Mouse (Mus musculus): Measurements from ENCODE around the gene Rcan2.
A peak's percentile ranks its signal among the peaks of the same experiment; 100 is the strongest.
"Not testable (repeated sequence)": the region's sequence is repeated elsewhere in the genome, so short reads cannot be mapped to it uniquely, and the experiment has no call there.

Gene Rcan2

DNA sequence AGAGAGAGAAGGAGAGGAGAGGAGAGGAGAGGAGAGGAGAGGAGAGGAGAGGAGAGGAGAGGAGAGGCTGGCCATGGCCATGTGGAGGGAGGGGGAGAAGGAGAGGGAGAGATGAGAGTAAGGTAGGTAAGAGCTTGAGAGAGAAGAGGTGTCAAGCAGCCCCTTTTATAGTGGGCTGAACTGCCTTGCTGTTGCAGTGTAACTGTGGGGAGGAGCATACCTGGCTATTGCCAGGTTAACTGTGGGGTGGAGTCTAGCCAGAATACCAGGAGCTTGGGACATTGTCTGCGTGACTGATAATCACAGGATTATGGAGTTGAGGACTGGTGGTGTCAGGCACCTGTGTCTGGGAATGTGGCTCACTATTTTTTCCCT lies 24.2 kb downstream of the Rcan2 start:
- not testable (repeated sequence) for DNase-seq (ENCODE audit: low read depth)

DNA sequence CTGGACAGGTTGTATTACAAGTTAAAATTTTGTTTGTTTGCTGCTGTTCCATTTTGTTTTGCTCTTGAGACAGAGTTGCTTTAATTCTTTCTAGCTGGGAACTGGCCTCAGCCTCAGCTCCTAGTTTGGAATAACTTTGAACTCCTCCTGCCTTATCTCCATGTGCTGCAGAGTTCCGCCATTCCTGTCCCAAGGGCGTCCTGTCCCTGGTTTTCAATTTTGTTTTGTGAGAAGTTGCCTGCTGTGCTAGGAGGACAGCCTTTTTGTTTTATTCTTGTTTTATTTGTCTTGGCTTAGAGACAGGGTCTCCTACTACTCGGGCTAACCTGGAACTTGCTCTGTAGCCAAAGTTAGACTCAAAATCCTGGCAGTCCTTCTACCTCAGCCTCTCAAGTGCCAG lies 26.1 kb downstream of the Rcan2 start:
- no peak for DNase-seq (ENCODE audit: low read depth)

DNA sequence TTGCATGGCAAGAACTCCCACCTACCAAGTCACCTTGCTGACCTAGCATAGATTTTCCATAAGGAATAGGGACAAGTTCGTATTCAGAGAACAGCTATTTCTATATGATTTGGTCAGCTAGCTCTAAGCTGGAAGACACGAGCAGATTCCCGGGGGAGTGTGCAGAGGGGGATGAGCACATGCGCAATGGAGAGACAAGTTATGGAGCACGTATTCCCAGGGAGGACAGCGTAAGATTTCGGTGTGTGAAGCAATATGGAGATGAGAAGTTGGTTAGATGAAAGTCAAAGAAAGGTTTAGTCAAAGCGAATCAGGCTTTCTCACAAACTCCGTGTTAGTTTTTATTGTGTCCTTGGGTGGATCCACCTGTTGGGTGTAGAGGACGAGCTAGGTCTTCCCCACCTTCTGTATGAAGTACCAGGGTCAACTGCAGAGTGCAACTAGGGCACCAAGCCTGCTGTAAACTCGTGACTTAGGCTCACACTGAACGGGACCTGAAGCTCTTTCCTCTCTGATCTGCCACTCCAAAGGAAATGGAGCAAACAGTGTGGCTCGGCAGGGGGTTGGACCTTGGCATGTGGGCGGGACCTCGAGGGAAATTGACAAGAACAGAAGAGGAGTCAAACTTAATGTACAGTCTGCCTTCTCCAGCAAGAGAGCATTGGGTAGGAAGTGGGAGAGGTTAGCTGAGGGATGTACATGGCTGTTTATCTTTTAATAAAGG lies 31.4 kb downstream of the Rcan2 start:
- DNase-seq (ENCODE audit: low read depth) = no peak

DNA sequence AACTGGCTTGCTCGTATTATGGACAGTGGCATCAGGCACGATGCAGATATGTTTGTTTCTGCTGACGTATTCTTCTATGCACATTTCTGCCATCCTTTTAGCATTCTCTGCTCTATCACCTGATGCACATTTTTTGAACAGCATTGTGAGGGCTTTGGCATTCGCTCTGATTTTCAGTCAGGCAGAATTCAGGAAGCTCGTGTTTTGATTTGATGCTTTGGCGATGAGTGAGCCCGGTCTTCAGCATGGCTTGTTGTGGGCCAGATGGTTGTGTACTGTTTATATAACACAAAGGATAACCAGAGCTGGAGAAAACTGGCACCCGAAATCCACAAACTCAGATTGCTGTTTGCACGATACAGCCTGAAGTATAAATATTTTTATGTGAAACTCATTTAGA lies 39.1 kb downstream of the Rcan2 start:
- DNase-seq (ENCODE audit: low read depth) = no peak

DNA sequence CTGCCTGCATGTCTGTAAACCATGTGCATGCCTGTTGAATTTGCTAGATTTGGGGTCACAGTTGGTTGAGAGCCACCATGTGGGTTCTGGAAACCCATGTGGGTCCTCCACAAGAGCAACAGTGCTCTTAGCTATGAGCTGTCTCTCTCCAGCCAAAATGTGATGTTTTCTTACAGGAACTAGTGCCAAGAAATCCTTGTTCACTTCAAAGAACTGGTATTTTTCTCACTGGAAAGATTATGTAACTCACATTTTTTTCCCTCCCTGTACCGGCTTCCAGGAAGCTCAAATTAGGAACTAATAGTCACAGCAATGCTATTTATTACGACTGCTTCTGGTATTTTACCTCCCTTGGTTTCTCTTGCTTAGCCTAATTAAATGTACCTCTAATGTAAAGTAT lies 45.6 kb downstream of the Rcan2 start:
- DNase-seq (ENCODE audit: low read depth) = no peak

DNA sequence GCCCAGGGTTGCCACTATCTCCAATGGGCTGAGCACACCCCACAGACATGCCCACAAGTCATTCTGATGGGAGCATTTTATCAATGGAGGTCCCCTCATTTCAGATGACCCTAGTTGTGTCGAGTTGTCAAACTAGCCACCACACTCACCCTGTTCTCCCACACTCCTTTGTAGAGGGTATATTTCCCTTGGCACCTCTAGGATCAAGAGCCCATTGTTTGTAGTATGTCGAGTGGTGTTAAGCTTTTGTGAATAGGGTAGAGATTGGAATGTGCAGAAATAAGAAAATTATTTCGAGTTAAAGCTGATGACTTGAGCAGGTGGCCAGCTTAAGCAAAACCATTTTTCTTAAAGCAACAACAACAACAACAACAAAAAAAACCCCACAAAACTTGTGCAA lies 47.8 kb downstream of the Rcan2 start:
- DNase-seq (ENCODE audit: low read depth) = no peak

DNA sequence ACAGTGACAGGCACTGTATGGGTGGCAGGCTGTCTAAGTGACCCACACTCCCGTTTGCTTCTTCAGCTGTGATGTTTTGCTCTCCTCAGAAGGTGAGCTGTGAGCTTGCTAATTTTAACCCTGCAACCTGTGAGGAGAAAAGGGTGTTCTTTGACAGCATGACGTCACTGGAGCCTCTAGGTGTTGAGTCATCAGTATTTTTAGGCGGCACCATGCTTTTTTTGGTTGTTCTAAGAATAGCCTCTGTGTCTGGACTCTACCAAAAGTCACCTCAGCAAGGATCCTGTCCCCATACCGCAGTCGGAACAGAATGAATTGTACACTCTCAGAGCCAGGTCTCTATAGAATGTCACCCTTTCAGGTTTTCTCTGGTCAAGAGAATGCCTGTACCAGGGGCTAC lies 54.0 kb downstream of the Rcan2 start:
- DNase-seq (ENCODE audit: low read depth) = no peak

DNA sequence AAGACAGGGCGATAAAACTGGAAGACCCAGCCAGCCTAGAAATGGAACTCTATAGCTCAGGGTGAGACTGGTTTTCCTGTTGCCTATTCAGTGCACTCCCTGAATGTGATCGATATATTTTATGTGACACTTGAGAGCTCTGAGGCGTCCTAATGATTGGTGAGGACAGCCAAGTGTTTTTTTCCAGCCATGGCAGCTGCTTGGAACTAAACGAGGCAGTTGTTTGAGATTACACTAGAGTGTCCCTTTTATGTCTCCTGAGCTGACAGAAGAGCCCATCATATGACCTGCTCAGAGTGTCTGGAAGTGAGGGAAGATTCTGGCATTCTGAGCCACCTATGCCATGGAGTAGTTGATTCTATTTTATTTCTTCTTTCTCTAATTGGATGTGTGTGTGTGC lies 54.9 kb downstream of the Rcan2 start:
- DNase-seq (ENCODE audit: low read depth) = no peak

DNA sequence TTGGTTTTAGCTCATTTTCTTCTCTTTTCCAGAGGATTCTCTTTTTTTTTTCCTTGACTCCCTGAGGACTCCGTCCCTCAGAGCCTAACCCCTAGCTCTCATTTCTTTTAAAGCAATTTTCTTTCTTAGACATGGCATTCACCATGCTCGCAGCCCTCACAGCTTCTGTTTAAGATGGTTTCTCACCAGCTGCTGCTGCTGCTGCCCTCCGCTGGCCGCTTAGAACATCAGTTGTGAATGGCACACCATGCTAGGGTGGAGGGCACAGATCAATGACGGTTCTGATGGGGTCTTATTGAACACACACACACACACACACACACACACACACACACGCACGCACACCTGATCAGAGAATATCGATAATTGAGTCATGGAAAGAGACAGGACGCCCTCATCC lies 67.7 kb downstream of the Rcan2 start:
- DNase-seq (ENCODE audit: low read depth) = no peak

DNA sequence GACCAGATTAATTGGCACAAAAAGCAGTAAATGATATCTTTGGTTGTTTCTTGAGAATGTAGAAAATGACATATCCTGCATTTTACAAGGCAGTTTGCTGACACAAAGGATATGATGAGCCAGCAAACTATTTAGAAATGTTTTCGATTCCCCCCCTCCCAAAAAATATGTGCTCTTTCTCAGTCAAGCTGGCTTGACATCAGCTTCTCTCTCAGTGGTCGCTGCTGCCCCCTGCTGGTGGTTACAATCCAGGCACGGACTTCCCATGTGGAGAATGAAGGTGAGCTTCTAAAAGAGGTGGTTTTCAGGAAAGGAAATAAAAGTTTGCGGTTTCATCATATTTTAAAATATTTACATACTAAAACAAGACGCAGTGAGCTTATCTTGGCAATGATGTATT lies 68.5 kb downstream of the Rcan2 start:
- DNase-seq (ENCODE audit: low read depth) = peak; percentile 40

DNA sequence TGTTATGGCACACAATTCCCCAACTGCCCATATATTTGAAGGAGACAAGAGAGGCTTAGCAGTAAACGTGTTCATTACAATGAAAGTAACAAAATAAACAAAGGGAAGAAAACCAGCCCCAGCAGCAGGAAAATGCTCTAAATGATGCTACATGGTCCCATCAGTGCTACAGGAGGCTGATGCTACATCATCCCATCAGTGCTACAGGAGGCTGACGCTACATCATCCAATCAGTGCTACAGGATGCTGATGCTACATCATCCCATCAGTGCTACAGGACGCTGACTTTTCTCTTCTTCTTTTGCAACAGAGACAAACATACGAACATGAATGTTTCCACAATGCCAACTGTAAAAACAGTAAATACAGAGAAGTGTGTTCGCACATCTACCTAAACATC lies 73.3 kb downstream of the Rcan2 start:
- no peak for DNase-seq (ENCODE audit: low read depth)

DNA sequence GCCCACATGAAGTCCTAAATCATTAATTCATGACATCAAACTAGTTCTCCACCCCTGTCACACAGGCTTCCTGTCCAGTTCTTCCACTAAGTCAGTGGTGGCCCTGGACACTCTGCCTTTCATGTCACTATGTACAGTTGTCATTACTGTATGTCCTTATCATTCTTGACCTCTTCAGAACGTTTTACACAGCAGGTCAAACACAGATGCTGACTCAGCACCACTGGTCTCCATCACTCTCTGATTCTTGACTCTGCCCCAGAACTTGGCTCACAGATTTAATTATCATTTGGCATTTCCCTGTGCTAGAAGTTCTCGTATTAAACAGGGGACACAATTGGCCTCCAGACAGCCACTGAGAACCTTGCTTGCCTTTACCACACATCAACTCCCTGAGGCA lies 76.3 kb downstream of the Rcan2 start:
- no peak for DNase-seq (ENCODE audit: low read depth)

DNA sequence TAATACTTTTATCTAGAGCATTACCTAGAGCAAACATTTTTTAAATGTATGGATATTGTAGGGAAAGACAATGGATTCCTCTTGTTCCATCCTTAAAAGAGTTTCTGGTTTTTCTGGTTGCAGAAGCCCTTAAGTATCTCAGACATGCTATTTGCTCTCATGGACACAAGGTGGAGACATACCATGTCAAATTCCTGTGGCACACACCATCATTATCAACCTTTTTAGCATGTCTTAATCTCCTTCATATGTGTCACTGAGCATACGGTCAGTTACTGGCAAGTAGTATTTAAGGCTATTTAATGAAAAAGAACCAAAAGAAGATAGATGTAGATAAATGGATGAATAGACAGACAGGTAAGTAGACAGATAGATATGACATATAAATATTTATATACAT lies 81.9 kb downstream of the Rcan2 start:
- peak; percentile 19 for DNase-seq (ENCODE audit: low read depth)

DNA sequence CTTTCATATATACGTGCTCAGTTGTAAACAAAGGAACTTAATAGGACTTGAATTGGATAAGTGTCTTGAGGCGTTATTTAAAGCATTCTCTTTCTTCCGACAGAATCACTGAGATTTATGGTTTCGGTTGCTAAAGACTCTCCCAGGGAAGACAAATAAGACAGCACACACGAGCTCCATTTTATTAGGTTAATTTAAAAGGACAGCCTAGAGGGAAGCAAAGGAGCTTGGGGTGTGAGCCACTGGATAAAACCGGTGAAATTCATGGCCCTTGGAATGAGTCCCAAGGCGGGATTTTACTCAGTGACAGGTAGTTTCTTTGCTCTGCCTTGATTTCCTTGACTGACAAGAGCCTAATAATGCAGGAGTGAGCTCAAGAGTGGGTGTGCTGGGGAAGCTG lies 85.1 kb downstream of the Rcan2 start:
- DNase-seq (ENCODE audit: low read depth) = no peak

DNA sequence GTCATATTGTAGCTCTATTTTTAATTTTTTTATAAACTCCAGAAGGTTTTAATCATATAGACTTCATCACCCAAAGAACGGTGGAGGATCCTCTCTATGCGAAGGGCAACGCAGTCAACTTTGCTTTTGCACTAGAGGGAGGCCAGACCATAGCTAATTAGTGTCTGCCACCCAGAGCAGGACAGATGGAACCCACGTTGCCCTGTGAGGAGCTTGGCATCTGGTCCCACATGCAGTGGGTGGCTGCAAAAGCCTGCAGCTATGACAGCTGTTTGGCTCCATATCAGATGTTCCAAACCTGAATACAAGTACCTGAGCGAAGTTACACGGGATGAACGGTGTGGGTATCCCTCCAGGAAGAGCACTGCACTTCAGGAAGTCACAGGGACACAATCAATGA lies 86.8 kb downstream of the Rcan2 start:
- no peak for DNase-seq (ENCODE audit: low read depth)

DNA sequence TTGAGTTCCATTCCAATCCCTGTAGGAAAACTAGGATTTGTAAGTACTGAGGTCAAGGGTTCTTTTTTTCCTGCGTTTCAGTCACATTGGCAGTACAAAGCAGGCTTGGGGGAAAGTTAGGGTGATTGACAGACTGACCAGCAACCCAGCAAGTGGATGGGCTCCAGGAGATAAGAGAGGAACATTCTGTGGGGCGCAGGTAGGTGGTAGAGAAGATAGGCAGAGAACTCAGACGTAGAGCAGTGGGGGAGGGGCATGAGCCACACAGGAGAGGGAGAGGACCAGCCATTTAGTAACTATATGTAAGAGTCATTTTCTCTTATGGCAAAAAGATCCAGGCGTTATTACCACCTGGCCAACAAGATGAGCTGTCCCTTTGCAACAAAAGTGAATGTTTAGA lies 96.2 kb downstream of the Rcan2 start:
- DNase-seq (ENCODE audit: low read depth) = no peak

DNA sequence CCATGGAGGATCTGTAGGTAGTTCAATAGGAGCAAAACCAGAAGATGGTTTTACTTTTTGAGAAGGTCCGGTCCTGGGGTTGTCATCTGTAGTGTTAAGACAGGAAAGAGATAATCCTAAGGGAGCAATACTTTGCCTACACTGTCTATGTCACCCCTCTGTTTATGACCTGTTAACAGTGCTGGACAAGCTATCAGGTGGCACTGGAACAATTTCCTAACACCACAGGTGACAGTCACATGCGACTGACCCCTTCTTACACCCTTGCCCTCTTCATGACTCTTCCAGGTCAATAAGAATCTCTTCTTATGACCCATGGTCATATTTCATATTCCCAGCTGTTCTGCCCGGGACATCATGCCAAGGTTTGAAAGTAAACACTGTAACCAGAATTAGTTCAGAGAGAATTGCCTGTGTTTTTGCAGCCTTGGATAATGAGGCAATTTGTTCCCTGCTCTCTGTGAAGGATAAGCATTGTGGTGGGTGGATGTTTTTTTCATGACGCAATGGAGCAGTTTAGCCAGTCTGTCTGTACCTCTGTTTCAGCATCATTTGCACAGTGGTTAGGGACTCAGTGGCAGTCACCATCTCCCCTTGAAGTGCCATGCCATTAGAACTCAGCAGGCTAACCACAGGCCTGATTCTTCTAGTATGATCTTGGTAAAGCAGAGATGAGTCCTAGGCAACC lies 98.4 kb downstream of the Rcan2 start:
- DNase-seq (ENCODE audit: low read depth) = no peak

DNA sequence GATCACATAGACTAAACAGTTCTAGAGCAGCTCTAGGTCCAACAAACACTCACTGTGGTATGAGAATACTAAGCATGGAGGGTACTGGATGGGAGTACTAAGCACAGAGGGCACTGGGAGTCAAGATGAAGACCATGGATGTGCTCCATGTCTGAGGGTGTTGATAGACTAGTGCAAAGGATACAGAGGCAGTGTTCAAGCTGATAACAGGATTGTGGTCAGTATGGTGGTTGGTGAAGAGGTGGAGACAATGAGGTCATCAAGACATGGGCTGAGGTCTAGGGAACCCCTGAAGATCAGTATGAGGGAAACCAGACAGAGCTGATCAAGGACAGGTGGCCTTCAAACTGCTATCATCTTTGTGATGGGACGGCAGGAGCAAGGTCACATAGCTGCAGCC lies 99.0 kb downstream of the Rcan2 start:
- DNase-seq (ENCODE audit: low read depth) = peak; percentile 20

DNA sequence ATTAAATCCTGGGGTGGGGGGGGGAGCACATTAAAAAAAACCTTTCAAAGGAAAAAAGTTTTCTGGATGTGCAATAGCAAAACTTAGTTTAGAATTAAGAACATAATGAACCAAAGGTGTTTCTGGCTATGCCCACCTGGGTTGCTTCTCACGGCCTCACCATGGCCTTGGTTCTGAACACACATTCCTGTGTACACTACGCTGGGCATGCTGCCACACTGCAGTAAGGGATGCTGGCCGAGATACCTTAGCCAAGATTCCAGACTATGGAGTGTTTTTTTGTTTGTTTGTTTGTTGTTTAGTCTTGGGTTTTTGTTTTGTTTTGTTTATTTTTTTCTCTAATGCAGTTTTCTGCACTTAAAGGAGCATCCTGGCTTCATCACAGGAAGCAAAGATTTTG lies 100.3 kb downstream of the Rcan2 start:
- no peak for DNase-seq (ENCODE audit: low read depth)

DNA sequence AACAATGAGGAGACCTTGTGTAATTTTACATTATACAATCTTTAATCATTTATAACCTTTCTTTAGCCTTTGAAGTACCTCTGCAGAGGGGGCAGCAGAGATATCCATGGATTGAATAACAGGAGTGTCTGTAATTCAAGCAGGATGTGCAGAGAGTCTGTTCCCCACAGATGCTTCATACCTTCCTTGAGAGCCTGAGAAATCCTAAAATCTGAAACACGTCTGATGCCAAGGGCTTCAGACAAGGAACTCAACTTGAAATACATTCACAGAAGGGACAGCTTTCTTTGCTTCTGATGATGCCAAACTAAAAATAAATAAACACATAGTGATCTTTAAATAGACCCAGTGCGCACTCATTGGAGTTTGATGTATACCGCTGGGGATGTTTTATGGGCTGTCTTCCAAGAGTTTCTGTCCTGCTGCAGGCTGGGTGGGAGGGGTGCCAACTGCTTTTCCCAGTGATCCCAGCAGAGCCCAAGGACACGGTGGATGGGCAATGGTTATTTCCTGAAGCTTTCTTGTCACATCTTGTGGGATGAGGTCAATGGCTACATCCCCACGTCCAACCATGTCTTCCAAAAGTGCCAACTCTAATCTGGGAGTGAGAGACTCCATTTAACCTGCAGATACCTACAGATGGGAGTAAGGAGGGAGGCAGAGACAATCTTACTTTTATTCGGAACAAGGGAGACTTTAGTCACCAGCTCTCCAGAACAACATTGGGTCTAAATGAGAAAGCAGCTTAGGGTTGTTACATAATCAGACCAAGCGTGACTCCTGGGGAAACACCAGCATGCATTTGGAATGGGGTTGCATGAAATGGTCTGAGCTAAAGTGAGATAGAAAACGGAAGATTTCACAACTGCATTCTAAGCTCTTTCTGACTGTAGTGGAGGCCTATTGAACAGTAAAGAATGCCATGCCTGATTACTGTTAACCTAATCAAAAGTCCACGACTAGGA lies 102.9 kb downstream of the Rcan2 start:
- no peak for DNase-seq (ENCODE audit: low read depth)

DNA sequence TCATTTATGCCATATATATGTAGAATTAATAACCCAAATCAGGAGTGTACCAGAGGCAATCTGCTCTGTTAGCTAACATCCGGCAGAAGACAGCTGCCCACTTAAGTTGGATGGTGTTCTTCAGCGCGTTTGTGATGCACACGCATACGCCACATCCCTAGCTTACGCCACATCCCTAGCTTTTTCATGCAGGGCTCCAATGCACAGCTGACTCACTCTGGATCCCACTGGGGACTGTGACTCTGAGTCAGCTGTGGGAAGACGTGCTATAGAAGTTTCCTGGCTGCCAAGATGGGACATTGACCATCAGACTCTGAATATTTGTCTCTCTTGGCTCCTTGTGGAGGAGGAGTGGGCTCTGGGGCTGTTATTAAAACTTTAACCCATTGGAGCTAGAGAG lies 103.7 kb downstream of the Rcan2 start:
- no peak for DNase-seq (ENCODE audit: low read depth)

DNA sequence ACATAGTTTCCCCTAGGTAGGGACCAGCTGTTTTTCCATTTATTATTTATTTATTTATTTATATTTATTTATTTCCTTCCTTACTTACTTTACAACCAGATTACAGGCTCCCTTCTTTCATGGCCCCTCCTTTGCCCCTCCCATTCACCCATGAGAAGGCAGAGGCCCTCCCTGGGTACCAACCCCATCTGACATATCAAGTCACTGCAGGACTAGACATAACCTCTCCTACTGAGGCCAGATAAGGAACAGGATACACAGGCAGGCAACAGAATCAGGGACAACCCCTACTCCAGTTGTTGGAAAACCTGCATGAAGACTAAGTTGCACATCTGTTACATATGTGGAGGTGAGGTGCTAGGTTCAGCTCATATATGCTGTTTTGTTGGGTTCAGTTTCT lies 105.6 kb downstream of the Rcan2 start:
- DNase-seq (ENCODE audit: low read depth) = no peak

DNA sequence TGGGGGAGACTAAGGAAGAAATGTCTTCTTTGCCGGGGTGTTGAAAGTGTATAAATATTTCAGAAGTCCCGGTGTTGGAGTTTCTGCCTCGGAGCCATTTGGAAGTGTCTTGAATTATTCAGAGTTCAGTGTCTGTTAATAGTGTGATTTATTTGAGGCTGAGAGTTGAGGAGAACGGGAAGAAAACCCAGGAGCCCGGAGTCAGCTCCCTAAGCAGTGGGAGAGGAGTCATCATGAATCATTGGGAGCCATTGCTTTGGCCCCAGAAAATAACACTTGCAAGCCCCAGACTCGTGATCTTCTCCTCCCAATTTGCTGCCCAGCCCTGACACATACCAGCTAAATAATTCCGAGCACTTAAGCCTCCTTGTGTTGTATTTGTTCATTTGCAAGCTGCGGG lies 115.0 kb downstream of the Rcan2 start:
- DNase-seq (ENCODE audit: low read depth) = no peak

Data from c-Kit-positive CD71-negative TER-119-negative erythroid progenitor cells, embryonic 14.5 days (primary cell).